Mouse (Mus musculus): Measurements from ENCODE around the gene Gm15517. TPM values are rescaled to one million over a fixed set of nuclear protein-coding genes. Genes with fewer than 3 reads are reported as not detected.

Gm15517 gene
- total RNA-seq, 2 experiments from 2014 or later, result not detected

DNA sequence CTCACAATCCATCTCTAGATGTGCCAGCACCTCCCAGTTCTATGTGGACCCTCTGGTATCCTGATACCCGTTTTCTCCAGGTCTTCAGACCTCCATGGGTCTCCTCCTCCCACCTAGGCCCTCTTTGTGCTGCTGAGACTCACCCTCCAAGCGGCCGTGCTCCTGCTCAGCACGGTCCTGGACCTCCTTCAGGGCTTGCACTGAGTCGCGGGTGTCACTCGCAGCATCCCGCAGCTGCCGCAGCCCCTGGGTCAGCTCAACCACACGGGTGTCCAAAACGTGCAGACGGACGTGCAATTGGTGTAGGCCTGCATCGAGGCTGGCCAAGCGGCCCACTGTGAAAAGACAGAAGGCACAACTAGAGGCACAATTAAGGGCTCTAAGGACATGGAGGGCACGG is 44.4 kb downstream of the Gm15517 start:
- DNase-seq (ENCODE audit: low spot score in 2 of 2), result no peak
- no peak for TF ChIP-seq CTCF (conservative IDR thresholded peaks at IDR 0.05)
- Histone ChIP-seq H3K4me3 (peak overlapping the region; percentile 85), H3K27ac (peak overlapping the region; percentile 70)

DNA sequence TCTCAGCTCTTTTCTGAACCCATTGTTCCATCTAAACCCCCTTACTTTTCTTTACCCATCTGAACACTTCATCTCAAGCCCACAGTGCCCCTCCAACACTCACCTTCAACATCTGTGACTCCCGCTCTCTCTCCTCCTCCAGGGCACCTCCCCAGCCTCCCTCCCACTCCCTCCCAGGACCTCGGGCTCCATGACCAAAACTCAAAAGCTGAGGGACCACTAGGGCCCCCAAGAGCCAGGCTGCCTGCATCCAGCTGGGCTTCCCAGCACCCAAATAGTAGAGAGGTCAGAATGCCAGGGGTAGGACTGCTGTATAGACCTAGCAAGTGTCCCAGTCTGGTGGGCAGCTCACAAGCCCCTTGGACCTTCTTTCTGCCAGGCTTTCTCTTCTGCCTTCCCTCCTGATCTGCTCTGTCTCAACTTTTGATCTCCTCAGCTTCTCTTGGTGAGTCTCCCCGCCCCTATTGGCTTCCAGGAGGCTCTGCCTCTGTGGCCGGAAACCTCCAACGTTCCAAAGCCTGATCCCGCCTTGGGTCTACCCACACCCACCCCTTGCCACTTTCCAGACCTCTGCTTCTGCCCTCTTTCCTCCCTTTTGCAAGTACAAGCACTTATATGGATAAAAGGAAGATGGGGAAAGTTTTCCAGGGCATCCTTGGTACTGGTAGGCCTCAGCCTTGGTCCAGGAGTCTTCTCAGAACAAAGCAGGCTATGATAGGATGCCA is 45.4 kb downstream of the Gm15517 start, which contains the start of gene Clec11a:
Gene Clec11a, minus strand, starts transcription at position 387 of the 725 bp plus-strand sequence.
- Histone ChIP-seq H3K4me3 (peak within 1 kb of the TSS; percentile 85; the same call in 1 of the 2 replicates), H3K27ac (peak within 1 kb of the TSS; percentile 70)
- no peak for DNase-seq (ENCODE audit: low spot score in 2 of 2)
- TF ChIP-seq CTCF (conservative IDR thresholded peaks at IDR 0.05), result no peak

- Histone ChIP-seq H3K27ac (no peak overlapping the region; the same call in 1 of the 2 replicates), H3K4me3 (no peak overlapping the region)
- TF ChIP-seq CTCF (conservative IDR thresholded peaks at IDR 0.05), result no peak
- DNase-seq (ENCODE audit: low spot score in 2 of 2), result no peak
These were observed 46.2 kb downstream of the Gm15517 start for GRCm38 (mm10) chr7:44307261-44308020.

DNA sequence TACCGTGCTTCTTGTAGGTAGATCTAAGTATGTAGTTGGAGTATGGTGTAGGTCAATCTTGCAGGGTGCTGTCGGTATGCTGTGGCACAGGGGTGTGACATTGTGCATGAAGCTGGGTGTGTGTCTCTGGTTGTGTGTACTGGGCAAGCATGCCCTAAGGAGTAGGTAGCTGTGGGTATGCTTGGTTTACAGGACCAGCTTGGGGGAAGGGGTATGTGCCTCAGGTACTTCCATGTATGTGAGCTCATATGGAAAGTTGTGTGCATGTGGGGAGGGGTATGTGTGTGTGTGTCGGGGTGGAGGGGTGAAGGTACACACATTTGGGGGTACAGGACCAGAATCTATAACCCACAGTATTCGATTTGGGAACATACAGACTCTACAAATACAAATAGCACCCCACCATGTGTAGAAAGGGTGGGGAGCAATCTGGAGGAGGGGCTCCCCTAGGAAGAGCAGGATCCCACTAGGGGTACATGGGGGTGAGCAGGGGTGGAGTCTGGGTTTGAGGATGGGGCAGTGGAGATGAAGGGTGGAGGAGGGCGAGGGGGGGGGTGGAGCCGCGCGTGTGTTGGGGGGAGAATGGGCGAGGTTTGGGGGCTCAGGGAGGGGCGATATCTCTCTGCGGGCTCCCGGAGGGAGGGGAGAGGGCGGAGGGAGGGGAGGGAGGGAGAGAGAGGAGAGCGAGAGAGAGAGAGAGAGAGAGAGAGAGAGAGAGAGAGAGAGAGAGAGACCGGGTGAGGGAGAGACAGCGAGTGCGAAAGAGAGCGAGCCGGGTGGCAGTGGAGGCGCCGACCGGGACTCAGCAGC is 48.4 kb downstream of the Gm15517 start, which contains the start of gene Shank1:
Gene Shank1, plus strand, starts transcription at position 779 of the 810 bp plus-strand sequence.
- peak within 1 kb of the TSS; percentile 96 for H3K27ac ChIP-seq
- no peak for DNase-seq (ENCODE audit: low spot score in 2 of 2)
- TF ChIP-seq CTCF (conservative IDR thresholded peaks at IDR 0.05), result no peak
- H3K4me3 ChIP-seq, result peak within 1 kb of the TSS; percentile 79

- Histone ChIP-seq H3K27ac (peak overlapping the region; percentile 96), H3K4me3 (peak overlapping the region; percentile 79)
- no peak for TF ChIP-seq CTCF (conservative IDR thresholded peaks at IDR 0.05)
- no peak for DNase-seq (ENCODE audit: low spot score in 2 of 2)
These were observed 49.1 kb downstream of the Gm15517 start for GRCm38 (mm10) chr7:44310285-44310877.

DNA sequence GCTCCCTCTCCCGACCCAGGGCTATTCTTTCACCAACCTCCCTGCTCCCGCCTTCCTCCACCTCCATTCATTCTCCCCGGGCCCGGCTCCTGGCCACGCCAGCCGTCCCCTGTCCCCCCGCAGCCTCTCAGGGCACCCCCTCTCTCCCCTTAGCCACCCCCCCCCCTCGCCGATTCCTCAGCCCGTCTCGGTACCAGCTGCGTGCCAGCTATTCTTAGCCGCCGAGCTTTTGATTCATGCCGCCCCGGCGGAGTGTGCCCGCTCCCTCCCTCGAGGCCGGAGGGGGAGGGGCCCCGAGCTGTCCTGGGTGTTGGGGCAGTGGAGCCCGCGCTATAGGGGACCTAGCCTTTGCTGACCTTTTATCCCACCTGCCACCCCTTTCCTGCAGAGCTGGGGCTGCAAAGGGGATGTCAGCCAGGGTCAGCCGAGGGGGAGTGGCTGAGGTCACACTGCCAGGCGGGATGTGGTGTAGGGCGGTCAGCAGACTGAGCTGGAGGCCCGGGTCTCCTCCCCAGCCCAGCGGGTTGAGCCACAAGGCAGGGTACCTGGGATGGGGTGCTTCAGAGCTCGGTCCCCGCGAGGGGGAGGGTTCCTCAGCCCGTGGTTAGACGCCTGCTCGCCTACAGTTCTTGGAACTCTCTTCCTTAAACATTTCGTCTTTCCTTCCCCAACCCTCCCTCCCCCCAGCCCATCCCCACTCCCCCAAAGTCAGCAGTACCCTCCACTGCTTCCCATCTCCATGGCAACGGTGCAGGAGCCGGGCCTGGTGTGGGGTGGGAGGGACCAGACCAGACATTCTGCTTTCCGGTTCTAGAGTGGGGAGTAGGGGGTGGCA is 49.8 kb downstream of the Gm15517 start:
- TF ChIP-seq CTCF (conservative IDR thresholded peaks at IDR 0.05), result no peak
- DNase-seq (ENCODE audit: low spot score in 2 of 2), result peak; percentile 68 to 78

More for the DNA sequence above, 49.8 kb downstream of the Gm15517 start:
- Histone ChIP-seq H3K4me3 (peak overlapping the region; percentile 79), H3K27ac (peak overlapping the region; percentile 96)

Other genes with a start within 250 kb of the Gm15517 start
- gene Klk1b26, start 249.3 kb upstream of the Gm15517 start, total RNA-seq (2021), result not detected
- not detected for gene Klk1b27, start 209.2 kb upstream of the Gm15517 start, total RNA-seq (2021)
- gene Klk1b21, start 159.1 kb upstream of the Gm15517 start, total RNA-seq (2021), result not detected
- gene Klk1b22, start 148.8 kb upstream of the Gm15517 start, total RNA-seq (2021), result not detected
- not detected for gene Klk1b16, start 124.7 kb upstream of the Gm15517 start, total RNA-seq (2021)
- gene Klk1b24, start 73.2 kb upstream of the Gm15517 start, total RNA-seq (2021), result not detected
- gene Klk1b3, start 63.3 kb upstream of the Gm15517 start, total RNA-seq (2021), result not detected
- gene Klk1b4, start 54.0 kb upstream of the Gm15517 start, total RNA-seq (2021), result not detected
- not detected for gene Klk1b5, start 45.5 kb upstream of the Gm15517 start, total RNA-seq (2021)
- not detected for gene Klk1, start 36.1 kb upstream of the Gm15517 start, total RNA-seq (2021)
- not detected for gene Gm36864, start 25.3 kb upstream of the Gm15517 start, total RNA-seq (2021)
- under 1 TPM; 0.79 to 0.92 TPM for gene 1700028J19Rik, start 14.8 kb upstream of the Gm15517 start, total RNA-seq (2021)
- gene 2410002F23Rik, start 14.7 kb upstream of the Gm15517 start, total RNA-seq (2021), result 10 to 100 TPM; 87.8 to 90.3 TPM
- not detected for gene Acp4, start 4.1 kb upstream of the Gm15517 start, total RNA-seq (2021)
- 1 to 10 TPM; 3.0 to 3.5 TPM for gene Clec11a, start 45.5 kb downstream of the Gm15517 start, total RNA-seq (2021)
- gene Shank1, start 48.8 kb downstream of the Gm15517 start, total RNA-seq (2021), result 100 to 1,000 TPM; 647 to 698 TPM
- 10 to 100 TPM; 89.4 to 95.9 TPM for gene Syt3, start 122.7 kb downstream of the Gm15517 start, total RNA-seq (2021)
- 1 to 10 TPM; 3.0 to 3.3 TPM for gene 1700008O03Rik, start 124.4 kb downstream of the Gm15517 start, total RNA-seq (2021)
- 100 to 1,000 TPM; 318 to 334 TPM for gene Lrrc4b, start 167.6 kb downstream of the Gm15517 start, total RNA-seq (2021)
- 10 to 100 TPM; 12.2 to 18.1 TPM for gene Aspdh, start 203.9 kb downstream of the Gm15517 start, total RNA-seq (2021)
- 10 to 100 TPM; 91.3 to 92.0 TPM for gene Josd2, start 206.5 kb downstream of the Gm15517 start, total RNA-seq (2021)
- 100 to 1,000 TPM; 210 to 220 TPM for gene Emc10, start 235.1 kb downstream of the Gm15517 start, total RNA-seq (2021)
- 10 to 100 TPM; 19.3 to 23.4 TPM for gene Fam71e1, start 235.1 kb downstream of the Gm15517 start, total RNA-seq (2021)